Mouse (Mus musculus) left cerebral cortex, adult 18-20 months (tissue): ENCODE data around the gene Dydc2. TPM values are rescaled to one million over a fixed set of nuclear protein-coding genes. Genes with fewer than 3 reads are reported as not detected.

Experiments
- DNase-seq, 2 experiments: peaks; one replicate each; pipeline ENCODE4 v3.0.0; 2021 to 2022; ENCODE audit warnings: low spot score in 2 of 2, mixed read lengths in 1 of 2
- total RNA-seq, 2 experiments: library from RNA; stranded (reverse); gene quantifications; 2 replicates each; pipeline ENCODE4 v1.2.3; 2021

Dydc2 gene
- total RNA-seq, 2 experiments from 2014 or later: 0.73 to 1.4 TPM

DNA sequence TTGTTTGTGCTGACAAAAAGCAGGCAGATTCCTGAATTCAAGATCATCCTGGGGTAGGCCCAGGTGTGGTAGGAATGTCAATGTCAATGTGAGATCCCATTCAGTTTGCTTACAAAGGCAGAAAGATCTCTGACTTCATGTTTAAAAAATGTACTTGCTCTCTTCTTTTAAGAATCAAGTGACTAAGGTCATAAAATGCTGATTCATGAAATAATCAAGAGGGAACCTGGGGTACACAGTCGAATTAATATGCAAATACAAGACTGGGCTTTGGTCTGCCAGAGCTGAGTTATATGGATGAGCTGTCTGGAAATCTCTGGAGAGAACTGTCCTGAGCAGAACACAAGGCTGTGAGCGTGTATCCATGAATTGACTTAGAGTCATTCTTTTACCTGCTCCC is 21.6 kb downstream of the Dydc2 start:
- no peak for DNase-seq

GRCm38 (mm10) chr14:41035146-41035798 is 33.7 kb downstream of the Dydc2 start:
- DNase-seq: peak; percentile 67 to 73

DNA sequence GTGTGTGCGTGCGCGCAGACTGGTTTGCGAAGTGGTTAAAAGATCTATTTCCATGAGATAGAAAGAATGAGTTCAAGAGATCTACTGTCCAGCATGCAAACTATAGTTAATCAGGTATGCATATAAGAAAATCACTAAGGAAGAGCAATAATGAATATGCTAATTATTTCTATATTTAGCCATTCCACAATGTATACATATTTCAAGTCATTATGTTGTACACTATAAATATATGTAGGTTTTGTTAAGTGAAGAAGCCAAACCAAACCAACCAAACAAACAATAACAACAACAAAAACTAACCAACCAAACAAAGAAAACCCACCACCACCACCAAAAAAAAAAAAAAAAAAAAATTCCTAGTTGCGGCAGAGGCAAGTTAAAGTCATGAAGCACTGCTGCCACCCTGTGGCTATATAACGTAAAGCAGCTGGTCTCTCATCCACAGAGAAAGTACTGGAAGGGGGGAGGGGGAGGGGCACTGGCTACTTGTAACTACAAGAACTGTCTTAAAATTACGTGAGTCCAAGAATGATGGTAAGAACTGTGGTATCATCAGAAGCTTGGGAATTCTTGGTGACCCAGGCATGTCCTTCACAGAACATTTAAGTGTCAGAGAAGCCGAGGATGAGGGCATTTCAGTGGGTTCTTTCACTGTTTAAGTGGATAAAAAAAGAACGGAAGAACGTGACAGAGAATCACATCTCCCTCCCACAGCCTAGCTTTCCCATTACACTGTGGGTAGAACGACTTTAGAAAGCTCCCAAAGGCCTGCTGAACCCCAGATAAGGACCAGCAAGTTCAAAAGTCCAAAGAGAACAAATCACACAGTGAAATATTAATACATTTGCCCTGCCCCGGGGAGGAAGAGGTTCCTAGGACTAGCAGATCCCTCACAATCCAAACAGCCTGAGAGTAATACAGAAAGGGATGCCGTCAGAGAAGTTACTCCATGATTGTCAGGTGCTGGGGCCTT is 35.6 kb downstream of the Dydc2 start:
- peak; percentile 79 to 80 for DNase-seq

- DNase-seq: no peak
Measured at GRCm38 (mm10) chr14:41030989-41031513, 38.0 kb downstream of the Dydc2 start.

DNA sequence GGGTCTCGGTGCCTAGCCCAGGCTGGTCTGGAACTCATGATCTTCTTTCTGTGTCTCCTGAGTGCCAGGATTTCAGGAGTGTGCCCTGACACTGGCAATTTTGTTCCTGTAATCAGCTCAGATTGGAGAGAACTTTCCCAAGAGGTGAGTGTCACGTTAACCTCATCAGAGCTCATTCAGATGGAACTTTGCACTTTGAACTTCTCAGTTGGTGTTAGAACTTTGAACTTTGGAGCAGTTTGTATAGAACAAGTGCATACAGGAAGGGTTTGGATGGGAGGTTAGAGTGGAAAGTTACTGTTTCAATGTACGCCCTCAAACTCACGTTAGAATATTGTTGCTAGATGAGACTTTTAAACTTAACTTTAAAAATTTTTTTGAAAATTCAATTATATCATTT is 39.7 kb downstream of the Dydc2 start:
- no peak for DNase-seq

- no peak for DNase-seq
Measured at GRCm38 (mm10) chr14:41025594-41026284, 43.3 kb downstream of the Dydc2 start.

GRCm38 (mm10) chr14:41025087-41025486 is 43.9 kb downstream of the Dydc2 start:
- no peak for DNase-seq

GRCm38 (mm10) chr14:41021246-41021645 is 47.8 kb downstream of the Dydc2 start:
- no peak for DNase-seq

DNA sequence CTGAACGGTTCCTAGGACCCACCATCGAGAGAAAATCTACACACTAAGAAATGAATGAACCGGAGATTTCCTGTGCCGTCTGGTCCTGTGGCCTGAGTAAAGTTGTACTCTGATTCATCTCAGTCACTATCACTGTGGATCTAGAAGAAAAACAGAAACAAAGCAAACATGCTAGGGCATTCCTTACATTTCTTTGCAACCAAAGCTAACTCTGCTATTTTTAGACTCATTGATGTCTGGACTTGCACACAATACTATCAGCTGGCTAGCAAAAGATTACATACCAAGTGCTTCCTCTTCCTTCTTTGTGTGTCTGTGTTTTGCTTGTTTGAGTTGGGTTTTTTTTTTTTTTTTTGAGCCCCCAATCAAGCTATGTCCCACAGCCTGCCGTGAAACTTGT is 51.5 kb downstream of the Dydc2 start:
- DNase-seq: no peak

GRCm38 (mm10) chr14:41014701-41015240 is 54.2 kb downstream of the Dydc2 start:
- DNase-seq: peak in 1 of 2 experiments; percentile 24

DNA sequence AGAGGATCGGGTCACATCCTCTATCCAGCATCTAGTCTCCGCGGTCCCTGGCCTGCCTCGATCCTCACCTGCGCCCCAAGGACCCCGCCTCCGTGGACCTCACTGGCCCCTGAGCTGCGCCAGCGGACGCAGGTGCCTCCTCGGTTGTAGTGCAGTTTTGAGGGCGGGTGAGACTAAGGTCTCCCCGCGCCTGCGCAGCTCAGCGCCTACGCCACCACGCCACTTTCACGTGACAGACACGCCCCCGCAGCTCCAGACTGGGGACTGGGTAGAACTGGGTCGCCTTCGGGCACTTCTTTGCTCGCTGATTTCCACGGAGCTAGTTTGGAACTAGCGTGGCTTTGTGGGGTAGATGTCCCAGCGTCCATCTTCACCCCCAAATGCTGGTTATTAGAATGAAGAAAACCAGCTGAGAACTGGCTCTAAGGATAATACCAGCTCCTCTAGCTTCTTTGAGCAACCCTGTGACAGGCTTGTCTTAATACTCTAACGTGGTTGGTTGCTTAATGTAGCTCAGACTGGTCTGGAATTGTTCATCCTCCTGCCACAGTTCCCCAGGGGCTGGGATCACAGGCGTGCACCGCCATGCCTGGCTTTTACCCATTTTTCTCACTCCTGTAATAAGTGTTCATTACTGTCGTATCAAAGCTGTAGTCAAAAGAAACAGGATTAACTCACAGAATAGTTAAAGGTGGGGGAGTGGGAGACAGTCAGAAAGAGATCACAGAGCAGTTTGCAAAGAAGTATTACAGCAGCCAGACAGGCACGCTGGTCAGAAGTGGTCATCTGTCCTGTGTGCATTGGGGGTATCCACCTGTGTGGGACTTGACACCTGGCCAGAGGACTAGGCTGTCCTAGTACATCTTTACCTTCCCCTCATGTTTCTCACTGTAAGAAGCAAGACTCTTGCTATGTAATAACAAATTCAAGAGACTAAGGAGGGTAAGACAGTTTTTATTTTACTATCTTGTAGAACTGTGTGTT is 55.1 kb downstream of the Dydc2 start, which contains the start of gene Fam213a:
TSS of gene Fam213a (minus strand) at position 159 of the 984 bp plus-strand sequence.
- peak; percentile 95 to 96 for DNase-seq

DNA sequence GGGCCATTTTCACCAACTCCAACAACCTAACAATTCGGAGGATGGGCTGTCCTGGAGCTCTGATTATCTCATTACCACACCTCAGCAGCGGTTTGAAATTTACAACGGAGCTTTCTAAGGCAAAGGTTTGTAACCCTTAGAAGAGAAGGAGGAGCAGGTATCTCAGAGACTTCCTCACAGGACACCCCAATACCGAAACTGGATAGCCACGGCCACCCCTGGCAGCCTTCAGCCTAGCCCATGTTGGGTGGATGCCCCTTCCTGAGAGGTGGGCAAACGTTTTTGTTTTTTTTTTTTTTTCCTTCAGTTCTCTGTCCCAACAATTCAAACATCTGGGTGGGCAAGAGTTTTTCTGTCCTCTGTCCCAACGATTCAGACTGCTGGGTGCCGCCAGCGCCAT is 55.9 kb downstream of the Dydc2 start:
- no peak for DNase-seq

GRCm38 (mm10) chr14:41011916-41012315 is 57.1 kb downstream of the Dydc2 start:
- no peak for DNase-seq

- DNase-seq: no peak
Measured at GRCm38 (mm10) chr14:41008138-41008537, 60.9 kb downstream of the Dydc2 start.

DNA sequence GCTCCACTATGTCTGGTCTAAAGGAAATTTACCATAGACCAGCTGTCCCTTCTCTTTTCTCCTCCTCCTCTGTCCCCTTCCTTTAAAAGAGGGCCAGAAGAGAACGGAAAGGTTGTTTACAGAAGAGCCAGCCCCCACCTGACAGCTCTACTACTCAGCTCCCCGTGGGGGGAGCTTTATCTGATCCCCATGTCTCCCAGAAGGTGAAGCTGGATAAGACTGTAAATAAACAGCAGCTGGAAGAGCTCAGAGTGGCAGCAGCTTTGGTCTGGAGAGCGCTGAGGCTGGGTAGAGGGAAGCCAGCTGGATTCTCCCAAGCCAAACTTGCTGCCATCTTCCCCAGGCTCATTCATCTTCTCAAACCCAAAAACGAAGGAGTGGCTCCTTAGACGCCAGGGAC is 61.4 kb downstream of the Dydc2 start:
- DNase-seq: no peak

GRCm38 (mm10) chr14:41006899-41007298 is 62.1 kb downstream of the Dydc2 start:
- DNase-seq: no peak

- no peak for DNase-seq
Measured at GRCm38 (mm10) chr14:41006263-41006662, 62.7 kb downstream of the Dydc2 start.

DNA sequence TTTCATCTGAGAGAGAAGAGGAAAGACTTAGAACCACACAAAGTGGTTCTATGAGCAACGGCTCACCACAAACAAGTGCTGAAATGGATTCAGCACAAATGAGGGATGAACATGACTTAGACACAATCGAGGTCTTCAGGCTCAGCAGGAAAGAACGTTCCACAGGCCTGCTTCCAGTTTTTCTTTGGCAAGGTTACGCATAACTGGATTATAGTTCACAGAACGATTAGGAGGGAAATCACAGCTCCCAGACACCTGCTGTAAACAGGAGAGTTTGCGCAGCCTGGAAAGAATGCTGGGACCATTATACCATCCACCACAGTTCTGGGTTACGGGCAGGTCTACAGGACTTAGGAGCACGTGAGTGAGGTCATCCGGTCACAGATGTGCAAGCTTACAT is 63.3 kb downstream of the Dydc2 start:
- no peak for DNase-seq

DNA sequence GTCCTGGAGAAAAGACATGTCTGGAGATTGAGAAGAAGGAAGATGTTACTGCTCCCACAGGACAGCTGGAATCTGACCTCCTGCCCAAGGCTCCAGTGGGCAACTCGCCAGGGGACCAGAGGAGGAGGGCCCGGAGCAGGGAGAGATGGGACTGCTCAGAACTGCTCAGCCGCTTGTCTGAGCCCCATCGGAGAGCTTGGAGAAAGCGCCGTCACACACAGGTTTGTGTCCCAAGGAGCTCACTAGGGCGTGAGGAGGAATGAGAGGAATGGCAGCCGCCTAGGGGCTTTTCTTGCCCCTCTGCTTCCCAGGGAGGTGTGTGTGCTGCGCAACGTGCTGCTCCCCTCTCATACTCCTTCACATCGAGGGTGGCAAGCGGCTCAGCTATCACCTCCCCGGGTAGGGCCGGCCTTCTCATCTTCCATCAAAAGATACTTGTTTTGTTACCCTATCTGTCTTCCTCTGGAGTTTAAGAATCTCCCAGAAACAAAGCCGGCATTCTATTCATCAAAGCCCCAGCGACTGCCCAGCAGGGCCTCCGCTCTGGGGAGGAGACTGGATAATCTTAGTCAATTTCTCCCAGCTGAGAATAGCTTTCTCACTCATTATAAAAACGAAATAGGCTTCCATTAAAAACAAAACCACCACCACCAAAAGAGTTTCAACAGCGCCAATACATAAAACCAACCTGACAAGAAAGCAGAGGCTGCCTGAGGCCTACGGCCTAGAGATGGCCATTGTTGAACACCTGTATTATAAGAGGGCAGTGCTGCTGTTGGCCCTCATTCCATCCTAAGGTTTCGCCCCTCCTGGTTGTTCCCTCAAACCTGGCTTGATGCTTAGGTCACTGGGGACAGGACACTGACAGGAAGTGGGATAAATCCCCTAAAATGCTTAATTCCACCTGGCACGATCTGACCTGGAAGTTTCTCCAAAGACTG is 64.5 kb downstream of the Dydc2 start:
- DNase-seq: no peak
